Mouse (Mus musculus) heart, postnatal 0 days (tissue): ENCODE results near the gene Dbp.

ENCODE experiments used
- CTCF ChIP-seq: IDR thresholded peaks from 2 replicates; pipeline ENCODE4 v1.5.1; 2016; ENCODE audit warnings: antibody characterized with exemption, control low read depth, low read depth
- EP300 ChIP-seq: IDR thresholded peaks from 2 replicates; pipeline ENCODE4 v1.6.1; 2016; ENCODE audit warnings: antibody characterized with exemption, low read depth

- TF ChIP-seq CTCF (no peak), EP300 (no peak)
Observed at GRCm38 (mm10) chr7:45677627-45678295, 27.1 kb upstream of the Dbp start.
